Mouse (Mus musculus): ENCODE measurements at regions not wholly inside any gene's neighbourhood (a gene's known extent, or its start where the extent isn't known, plus 50 kb on each side); places are given as distances from the start of the nearest gene placed in this dataset.

GRCm38 (mm10) chr4:87698750-87699149 is 334.4 kb downstream of the Mllt3 start:
- Histone ChIP-seq H3K9me3 (no peaks in the 10 kb centered on the region), H3K36me3 (replicated peaks) (no peaks in the 10 kb centered on the region), H3K27me3 (replicated peaks; ENCODE audit: low read depth, poor library complexity, severe bottlenecking) (peaks cover 30% of the 10 kb centered on the region), H3K4me3 (no peak overlapping the region), H3K27ac (replicated peaks) (no peak overlapping the region), H3K4me1 (peaks cover 28% of the 10 kb centered on the region)
- WGBS = 15% methylated on average over 3 of the region's 3 CpGs
- DNase-seq (ENCODE audit: low spot score) = peak; percentile 59

- H3K9me3 ChIP-seq = no peaks in the 10 kb centered on the region
- 78% methylated on average over 4 of the region's 4 CpGs for WGBS
- DNase-seq (ENCODE audit: low spot score) = no peak
These were observed 336.2 kb downstream of the Mllt3 start for GRCm38 (mm10) chr4:87696921-87697320.

GRCm38 (mm10) chr4:87695811-87696210 is 337.4 kb downstream of the Mllt3 start:
- no peaks in the 10 kb centered on the region for H3K36me3 ChIP-seq (replicated peaks)
- H3K27me3 ChIP-seq (replicated peaks; ENCODE audit: low read depth, poor library complexity, severe bottlenecking) = peaks cover 8% of the 10 kb centered on the region; the same call in 1 of the 2 replicates
- no peaks in the 10 kb centered on the region for H3K9me3 ChIP-seq
- WGBS = 92% methylated on average over 5 of the region's 5 CpGs
- H3K4me1 ChIP-seq = peaks cover 25% of the 10 kb centered on the region
- no peak overlapping the region for H3K4me3 ChIP-seq
- DNase-seq (ENCODE audit: low spot score) = no peak
- no peak overlapping the region for H3K27ac ChIP-seq (replicated peaks)

More at GRCm38 (mm10) chr4:87696921-87697320, 336.2 kb downstream of the Mllt3 start:
- peaks cover 19% of the 10 kb centered on the region for H3K27me3 ChIP-seq (replicated peaks; ENCODE audit: low read depth, poor library complexity, severe bottlenecking)
- H3K27ac ChIP-seq (replicated peaks) = no peak overlapping the region
- H3K4me1 ChIP-seq = peaks cover 28% of the 10 kb centered on the region
- no peak overlapping the region for H3K4me3 ChIP-seq
- no peaks in the 10 kb centered on the region for H3K36me3 ChIP-seq (replicated peaks)

GRCm38 (mm10) chr4:87692741-87693140 is 340.4 kb downstream of the Mllt3 start:
- no peak overlapping the region for H3K27ac ChIP-seq (replicated peaks)
- H3K9me3 ChIP-seq = no peaks in the 10 kb centered on the region
- no peak for DNase-seq (ENCODE audit: low spot score)
- 0 out of 2 replicates have a peak, but pooled peaks cover 6% of the 10 kb centered on the region for H3K27me3 ChIP-seq (replicated peaks; ENCODE audit: low read depth, poor library complexity, severe bottlenecking)
- WGBS = 91% methylated on average over 2 of the region's 2 CpGs
- no peaks in the 10 kb centered on the region for H3K4me1 ChIP-seq
- H3K36me3 ChIP-seq (replicated peaks) = no peaks in the 10 kb centered on the region
- H3K4me3 ChIP-seq = no peak overlapping the region

- no peak overlapping the region for H3K27ac ChIP-seq (replicated peaks)
- no peak for DNase-seq (ENCODE audit: low spot score)
- no peak overlapping the region for H3K4me3 ChIP-seq
- no peaks in the 10 kb centered on the region for H3K36me3 ChIP-seq (replicated peaks)
- no peaks in the 10 kb centered on the region for H3K4me1 ChIP-seq
- H3K9me3 ChIP-seq = no peaks in the 10 kb centered on the region
- no peaks in the 10 kb centered on the region for H3K27me3 ChIP-seq (replicated peaks; ENCODE audit: low read depth, poor library complexity, severe bottlenecking)
- 87% methylated on average over 1 of the region's 1 CpGs for WGBS
These were observed 348.2 kb downstream of the Mllt3 start for GRCm38 (mm10) chr4:87684952-87685351.

GRCm38 (mm10) chr4:87682783-87683182 is 350.4 kb downstream of the Mllt3 start:
- Histone ChIP-seq H3K36me3 (replicated peaks) (no peaks in the 10 kb centered on the region), H3K4me3 (no peak overlapping the region), H3K27ac (replicated peaks) (no peak overlapping the region), H3K27me3 (replicated peaks; ENCODE audit: low read depth, poor library complexity, severe bottlenecking) (no peaks in the 10 kb centered on the region), H3K9me3 (no peaks in the 10 kb centered on the region), H3K4me1 (no peaks in the 10 kb centered on the region)
- 89% methylated on average over 2 of the region's 2 CpGs for WGBS
- no peak for DNase-seq (ENCODE audit: low spot score)

GRCm38 (mm10) chr4:87671101-87671500 is 362.1 kb downstream of the Mllt3 start:
- Histone ChIP-seq H3K27ac (replicated peaks) (no peak overlapping the region; the same call in 1 of the 2 replicates), H3K4me1 (peaks cover 17% of the 10 kb centered on the region; the same call in 1 of the 2 replicates), H3K9me3 (no peaks in the 10 kb centered on the region), H3K36me3 (replicated peaks) (no peaks in the 10 kb centered on the region), H3K4me3 (no peak overlapping the region), H3K27me3 (replicated peaks; ENCODE audit: low read depth, poor library complexity, severe bottlenecking) (no peaks in the 10 kb centered on the region)
- 70% methylated on average over 3 of the region's 3 CpGs for WGBS
- DNase-seq (ENCODE audit: low spot score) = no peak

- H3K27ac ChIP-seq (replicated peaks) = no peak overlapping the region
- peaks cover 23% of the 10 kb centered on the region for H3K4me1 ChIP-seq
- 57% methylated on average over 2 of the region's 2 CpGs for WGBS
These were observed 363.0 kb downstream of the Mllt3 start for GRCm38 (mm10) chr4:87670167-87670566.

GRCm38 (mm10) chr4:87669480-87669879 is 363.7 kb downstream of the Mllt3 start:
- Histone ChIP-seq H3K4me3 (no peak overlapping the region), H3K36me3 (replicated peaks) (no peaks in the 10 kb centered on the region), H3K27me3 (replicated peaks; ENCODE audit: low read depth, poor library complexity, severe bottlenecking) (no peaks in the 10 kb centered on the region), H3K4me1 (peaks cover 26% of the 10 kb centered on the region), H3K27ac (replicated peaks) (no peak overlapping the region), H3K9me3 (no peaks in the 10 kb centered on the region)
- no peak for DNase-seq (ENCODE audit: low spot score)
- WGBS = 69% methylated on average over 1 of the region's 1 CpGs

More at GRCm38 (mm10) chr4:87670167-87670566, 363.0 kb downstream of the Mllt3 start:
- no peak for DNase-seq (ENCODE audit: low spot score)
- H3K4me3 ChIP-seq = no peak overlapping the region
- H3K36me3 ChIP-seq (replicated peaks) = no peaks in the 10 kb centered on the region
- no peaks in the 10 kb centered on the region for H3K27me3 ChIP-seq (replicated peaks; ENCODE audit: low read depth, poor library complexity, severe bottlenecking)
- no peaks in the 10 kb centered on the region for H3K9me3 ChIP-seq

GRCm38 (mm10) chr4:87668314-87668713 is 364.9 kb downstream of the Mllt3 start:
- H3K4me3 ChIP-seq = no peak overlapping the region
- 47% methylated on average over 3 of the region's 3 CpGs for WGBS
- no peak for DNase-seq (ENCODE audit: low spot score)
- H3K27ac ChIP-seq (replicated peaks) = no peak overlapping the region
- no peaks in the 10 kb centered on the region for H3K36me3 ChIP-seq (replicated peaks)
- peaks cover 26% of the 10 kb centered on the region for H3K4me1 ChIP-seq
- no peaks in the 10 kb centered on the region for H3K9me3 ChIP-seq
- H3K27me3 ChIP-seq (replicated peaks; ENCODE audit: low read depth, poor library complexity, severe bottlenecking) = no peaks in the 10 kb centered on the region

- Histone ChIP-seq H3K4me1 (peaks cover 31% of the 10 kb centered on the region), H3K9me3 (no peaks in the 10 kb centered on the region)
- 82% methylated on average over 5 of the region's 5 CpGs for WGBS
These were observed 365.5 kb downstream of the Mllt3 start for GRCm38 (mm10) chr4:87667556-87668154.

GRCm38 (mm10) chr4:87665149-87665548 is 368.0 kb downstream of the Mllt3 start:
- H3K27ac ChIP-seq (replicated peaks) = no peak overlapping the region
- no peak for DNase-seq (ENCODE audit: low spot score)
- no peaks in the 10 kb centered on the region for H3K36me3 ChIP-seq (replicated peaks)
- H3K27me3 ChIP-seq (replicated peaks; ENCODE audit: low read depth, poor library complexity, severe bottlenecking) = no peaks in the 10 kb centered on the region
- no peaks in the 10 kb centered on the region for H3K9me3 ChIP-seq
- H3K4me3 ChIP-seq = no peak overlapping the region
- H3K4me1 ChIP-seq = peaks cover 25% of the 10 kb centered on the region
- WGBS = 57% methylated on average over 6 of the region's 6 CpGs

More at GRCm38 (mm10) chr4:87667556-87668154, 365.5 kb downstream of the Mllt3 start:
- H3K36me3 ChIP-seq (replicated peaks) = no peaks in the 10 kb centered on the region
- no peaks in the 10 kb centered on the region for H3K27me3 ChIP-seq (replicated peaks; ENCODE audit: low read depth, poor library complexity, severe bottlenecking)
- H3K4me3 ChIP-seq = no peak overlapping the region
- no peak for DNase-seq (ENCODE audit: low spot score)
- no peak overlapping the region for H3K27ac ChIP-seq (replicated peaks)

GRCm38 (mm10) chr4:87662876-87663275 is 370.3 kb downstream of the Mllt3 start:
- Histone ChIP-seq H3K27ac (replicated peaks) (no peak overlapping the region), H3K4me1 (peaks cover 27% of the 10 kb centered on the region), H3K4me3 (no peak overlapping the region), H3K9me3 (no peaks in the 10 kb centered on the region), H3K36me3 (replicated peaks) (no peaks in the 10 kb centered on the region), H3K27me3 (replicated peaks; ENCODE audit: low read depth, poor library complexity, severe bottlenecking) (no peaks in the 10 kb centered on the region)
- WGBS = 83% methylated on average over 2 of the region's 2 CpGs
- no peak for DNase-seq (ENCODE audit: low spot score)

Data from embryonic facial prominence, embryonic 10.5 days (tissue).